Mouse (Mus musculus) midbrain, embryonic 14.5 days (tissue): Measurements from ENCODE around the gene Spon2. TPM values are rescaled to one million over a fixed set of nuclear protein-coding genes. Genes with fewer than 3 reads are reported as not detected.

Source experiments
- ATAC-seq: fragments of 200-750 bp; cut with Nextera tagmentation; 2 replicates; pipeline ENCODE4 v1.8.0; 2017; ENCODE audit warnings: moderate number of reproducible peaks, moderate library complexity; ENCODE audit not compliant: low FRiP score, low TSS enrichment
- DNase-seq: peaks from one replicate; pipeline ENCODE4 v3.0.0-alpha.2; 2015
- H3K27ac ChIP-seq: fragments of 300-500 bp; sonication (generic); replicated peaks from 2 replicates; pipeline ENCODE4 v1.5.1; 2014; ENCODE audit warnings: mild to moderate bottlenecking, low read depth, low read length, moderate library complexity
- H3K27me3 ChIP-seq: fragments of 300-500 bp; sonication (generic); 2 replicates; pipeline ENCODE4 v1.6.1; 2014; ENCODE audit warnings: low read length, control low read depth, mixed read lengths; ENCODE audit not compliant: control insufficient read depth, insufficient read depth
- H3K36me3 ChIP-seq: fragments of 300-500 bp; sonication (generic); 2 replicates; pipeline ENCODE4 v1.6.1; 2014; ENCODE audit warnings: low read length, control low read depth; ENCODE audit not compliant: control insufficient read depth, insufficient read depth
- H3K4me1 ChIP-seq: fragments of 300-500 bp; sonication (generic); 2 replicates; pipeline ENCODE4 v1.6.1; 2014; ENCODE audit warnings: mild to moderate bottlenecking, antibody characterized with exemption, low read length, control low read depth; ENCODE audit not compliant: control insufficient read depth, insufficient read depth
- H3K4me2 ChIP-seq: fragments of 300-500 bp; sonication (generic); 2 replicates; pipeline ENCODE4 v1.6.1; 2014; ENCODE audit warnings: mild to moderate bottlenecking, low read length, moderate library complexity
- H3K4me3 ChIP-seq: fragments of 300-500 bp; sonication (generic); replicated peaks from 2 replicates; pipeline ENCODE4 v1.5.1; 2014; ENCODE audit warnings: low read depth, low read length
- H3K9ac ChIP-seq: fragments of 300-500 bp; sonication (generic); replicated peaks from 2 replicates; pipeline ENCODE4 v1.6.1; 2014; ENCODE audit warnings: mild to moderate bottlenecking, low read length, moderate library complexity
- H3K9me3 ChIP-seq: fragments of 300-500 bp; sonication (generic); 2 replicates; pipeline ENCODE4 v1.6.1; 2016; ENCODE audit warnings: low read length, control low read depth, mixed read lengths; ENCODE audit not compliant: control insufficient read depth
- WGBS: fragments of 180-500 bp; shearing (Covaris S2); extraction: QIAGEN DNeasy Blood & Tissue Kit; methylation state at CpG from one replicate; pipeline ENCODE4 v1.1.7; 2014; 5-methylcytosine and 5-hydroxymethylcytosine counted together
- polyA plus RNA-seq: library from polyadenylated mRNA; unstranded; fragments of >200 nt; fragmentation: Nextera tagmentation; extraction: Ambion mirVana; gene quantifications from 2 replicates; pipeline ENCODE4 v1.2.1, GENCODE M21; 2014

The Spon2 gene
- polyA plus RNA-seq, 1 experiment from 2014 or later, result 1.6 TPM

DNA sequence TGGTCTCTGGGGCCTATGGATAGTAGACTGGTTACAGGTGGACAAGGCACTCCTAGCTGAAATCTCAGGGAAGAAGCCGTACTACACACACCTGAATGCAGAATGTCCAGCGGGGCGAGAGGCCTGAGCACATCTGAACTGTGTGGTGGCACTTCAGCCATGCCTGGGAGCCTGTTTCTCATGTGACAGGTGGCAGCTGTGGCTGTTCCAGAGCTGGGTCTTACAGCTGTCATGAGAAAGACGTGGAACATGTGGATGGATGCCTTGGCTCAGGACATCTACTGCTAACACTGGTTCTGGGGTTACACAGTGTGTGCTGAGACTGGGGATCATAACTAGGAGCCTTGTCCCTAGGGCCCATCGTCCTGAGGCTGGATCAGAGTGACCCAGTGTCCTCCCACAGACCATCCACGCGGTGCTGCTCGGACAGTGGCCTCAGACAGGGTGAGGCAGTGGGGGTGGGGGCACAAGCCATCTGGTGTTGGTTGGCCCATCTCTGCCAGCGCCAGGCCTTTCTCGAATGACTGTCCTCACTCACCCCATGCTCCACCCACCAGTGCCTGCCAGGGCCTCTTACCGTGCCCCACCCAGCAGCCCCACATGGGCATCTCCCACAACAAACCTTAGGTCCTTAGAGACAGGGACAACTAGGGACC is 19.5 kb upstream of the Spon2 start:
- 94% methylated on average over 11 of the region's 11 CpGs for WGBS
- Histone ChIP-seq H3K36me3 (peaks cover 7% of the 10 kb centered on the region; the same call in 1 of the 2 replicates), H3K27ac (no peak overlapping the region), H3K4me1 (no peaks in the 10 kb centered on the region), H3K4me2 (no peak overlapping the region), H3K4me3 (no peak overlapping the region), H3K9me3 (no peaks in the 10 kb centered on the region), H3K27me3 (no peaks in the 10 kb centered on the region), H3K9ac (no peak overlapping the region)
- ATAC-seq (no peak), DNase-seq (no peak)

DNA sequence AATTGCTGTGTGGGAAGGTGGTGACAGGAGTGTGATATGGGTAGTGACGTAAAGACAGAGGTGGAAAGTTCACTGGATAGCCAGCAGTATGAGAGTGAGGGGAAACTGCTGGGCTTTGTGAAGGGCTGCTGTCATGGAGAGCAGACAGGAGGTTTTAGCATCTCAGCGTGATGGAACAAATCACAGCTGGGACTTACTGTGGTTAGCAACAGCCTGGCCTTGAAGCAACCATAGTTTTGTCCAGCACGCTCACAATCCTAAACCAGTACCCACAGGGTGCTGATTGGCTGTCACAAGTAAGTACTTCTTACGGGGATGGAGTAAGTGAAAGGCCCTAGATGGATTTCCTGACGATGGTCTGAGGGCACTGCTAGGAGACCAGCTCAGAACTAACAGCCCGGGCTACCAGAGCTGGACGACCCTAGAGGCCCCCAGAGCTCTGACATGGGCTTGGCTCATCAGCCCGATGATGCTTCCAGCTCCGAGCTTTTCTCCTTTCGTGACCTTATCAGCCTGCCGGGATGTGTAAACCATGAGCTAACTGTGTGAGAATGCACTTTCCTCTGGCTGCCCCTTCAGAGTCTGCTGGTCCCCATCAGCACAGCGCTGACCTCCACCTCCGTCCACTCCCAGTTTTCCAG is 16.3 kb upstream of the Spon2 start:
- Histone ChIP-seq H3K27ac (no peak overlapping the region), H3K4me2 (no peak overlapping the region), H3K9ac (no peak overlapping the region), H3K27me3 (no peaks in the 10 kb centered on the region), H3K4me1 (no peaks in the 10 kb centered on the region), H3K36me3 (no peaks in the 10 kb centered on the region), H3K4me3 (no peak overlapping the region), H3K9me3 (no peaks in the 10 kb centered on the region)
- ATAC-seq (no peak), DNase-seq (no peak)
- 76% methylated on average over 13 of the region's 13 CpGs for WGBS

DNA sequence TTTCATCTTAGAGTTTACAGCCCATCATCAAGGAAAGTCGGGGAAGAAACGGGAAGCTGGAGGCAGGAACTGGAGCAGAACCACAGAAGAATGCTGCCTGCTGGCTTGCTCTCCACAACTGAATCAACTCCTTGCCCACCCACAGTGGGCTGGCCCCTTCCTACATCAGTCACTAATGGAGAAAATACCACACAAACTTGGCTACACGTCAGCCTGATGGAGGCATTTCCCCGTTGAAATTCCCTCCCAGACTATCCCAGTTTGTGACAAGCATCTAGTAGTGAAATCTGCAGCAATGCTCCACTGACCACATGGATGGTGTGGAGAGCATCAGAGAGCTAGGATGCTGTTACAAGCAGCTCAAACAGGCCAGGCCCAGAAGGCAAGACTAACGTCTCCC is 14.5 kb upstream of the Spon2 start:
- no peak for ATAC-seq
- no peak overlapping the region for H3K27ac ChIP-seq
- H3K27me3 ChIP-seq, result no peaks in the 10 kb centered on the region
- WGBS, result 75% methylated on average over 5 of the region's 5 CpGs
- no peak overlapping the region for H3K4me3 ChIP-seq
- DNase-seq, result no peak
- no peaks in the 10 kb centered on the region for H3K9me3 ChIP-seq
- no peaks in the 10 kb centered on the region for H3K4me1 ChIP-seq
- no peak overlapping the region for H3K4me2 ChIP-seq
- H3K36me3 ChIP-seq, result no peaks in the 10 kb centered on the region
- H3K9ac ChIP-seq, result no peak overlapping the region

DNA sequence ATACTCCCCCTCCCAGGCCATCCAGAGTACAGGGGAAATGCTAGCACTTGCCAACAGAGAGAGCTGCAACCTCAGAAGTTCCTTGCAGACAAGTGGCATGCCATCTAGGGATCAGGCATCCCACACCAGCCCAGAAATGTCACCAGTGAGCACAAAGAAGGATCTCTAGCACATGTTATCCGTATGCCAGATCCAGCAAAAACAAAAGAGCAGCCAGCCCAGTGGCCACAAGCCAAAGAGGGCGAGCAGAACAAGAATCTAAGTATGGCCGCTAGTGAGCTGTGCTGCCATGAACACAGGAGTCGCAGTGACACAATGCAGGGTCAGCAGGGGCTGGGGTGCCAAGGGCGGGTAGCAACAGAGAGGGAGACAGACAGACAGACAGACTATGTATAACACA is 12.0 kb upstream of the Spon2 start:
- 50% methylated on average over 5 of the region's 5 CpGs for WGBS
- no peak for ATAC-seq

DNA sequence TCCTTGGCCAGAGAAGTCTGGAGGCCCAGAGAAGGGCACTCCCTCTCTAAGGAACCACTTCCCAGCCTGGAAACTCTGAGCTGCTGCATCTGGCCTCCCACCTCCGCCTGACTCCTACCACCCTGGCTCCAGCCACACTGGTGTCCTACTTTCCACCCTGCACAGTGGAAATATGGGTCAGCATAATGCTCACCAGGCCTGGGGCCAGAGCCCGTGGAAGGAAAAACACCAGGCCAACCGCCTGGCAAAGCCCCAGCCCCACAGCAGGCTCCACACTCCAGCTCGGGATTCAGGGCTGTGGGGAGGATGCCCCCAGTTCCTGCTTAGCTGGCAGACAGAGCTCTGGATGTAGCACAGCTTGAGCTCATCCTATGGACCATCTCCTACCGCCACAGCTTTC is 10.2 kb upstream of the Spon2 start:
- no peak for DNase-seq
- Histone ChIP-seq H3K27ac (no peak overlapping the region), H3K9me3 (no peaks in the 10 kb centered on the region), H3K4me2 (no peak overlapping the region), H3K36me3 (no peaks in the 10 kb centered on the region), H3K9ac (no peak overlapping the region), H3K4me3 (no peak overlapping the region), H3K27me3 (no peaks in the 10 kb centered on the region), H3K4me1 (no peaks in the 10 kb centered on the region)
- 65% methylated on average over 5 of the region's 5 CpGs for WGBS
- ATAC-seq, result no peak

More for the DNA sequence above, 12.0 kb upstream of the Spon2 start:
- Histone ChIP-seq H3K4me3 (no peak overlapping the region), H3K27me3 (no peaks in the 10 kb centered on the region), H3K36me3 (no peaks in the 10 kb centered on the region), H3K9me3 (no peaks in the 10 kb centered on the region), H3K4me1 (no peaks in the 10 kb centered on the region), H3K27ac (no peak overlapping the region), H3K4me2 (no peak overlapping the region), H3K9ac (no peak overlapping the region)
- no peak for DNase-seq

DNA sequence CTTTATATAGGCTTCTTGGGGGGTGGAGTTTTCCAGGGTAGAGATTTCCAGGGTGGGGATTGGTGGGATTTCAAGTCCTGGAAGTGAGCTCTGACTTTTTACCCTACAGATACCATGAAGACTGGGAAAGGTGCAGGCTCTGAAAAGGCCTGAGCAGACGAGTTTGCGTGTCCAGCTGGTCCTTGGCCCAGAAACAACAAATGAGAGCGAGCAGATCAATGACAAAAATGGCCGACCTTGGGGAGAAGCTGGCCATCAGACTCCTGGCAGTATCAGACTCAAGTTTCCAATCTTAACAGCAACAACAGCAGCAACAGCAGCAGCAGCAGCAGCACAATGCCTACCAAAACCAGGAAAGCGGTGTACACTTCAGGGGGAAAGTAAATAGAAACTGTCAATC is 7.4 kb upstream of the Spon2 start:
- Histone ChIP-seq H3K27me3 (no peaks in the 10 kb centered on the region), H3K4me3 (no peak overlapping the region), H3K4me1 (no peaks in the 10 kb centered on the region), H3K36me3 (no peaks in the 10 kb centered on the region), H3K27ac (no peak overlapping the region), H3K9ac (no peak overlapping the region), H3K4me2 (no peak overlapping the region), H3K9me3 (no peaks in the 10 kb centered on the region)
- ATAC-seq (no peak), DNase-seq (no peak)
- WGBS, result 89% methylated on average over 5 of the region's 5 CpGs

DNA sequence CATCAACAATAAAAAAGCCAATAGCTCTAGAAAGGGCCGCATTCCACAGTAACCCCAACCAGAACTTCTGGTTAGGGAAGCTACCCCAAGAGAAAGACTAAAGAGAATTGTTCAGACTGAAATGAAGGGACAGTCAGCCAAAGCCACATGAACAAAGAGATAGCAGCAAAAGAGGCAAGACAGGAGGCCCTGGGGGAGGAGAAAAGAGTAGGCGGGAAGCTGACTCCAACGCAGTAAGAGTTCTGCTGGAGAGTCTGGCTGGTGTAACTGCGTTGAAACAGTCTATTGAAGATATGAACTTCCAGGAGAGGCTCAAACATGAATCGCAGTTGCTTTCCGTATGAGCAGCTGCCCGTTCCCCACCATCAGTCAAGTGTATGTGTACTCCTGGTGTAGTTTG is 6.2 kb upstream of the Spon2 start:
- H3K4me1 ChIP-seq, result no peaks in the 10 kb centered on the region
- DNase-seq (no peak), ATAC-seq (no peak)
- 85% methylated on average over 7 of the region's 7 CpGs for WGBS
- H3K36me3 ChIP-seq, result no peaks in the 10 kb centered on the region
- no peak overlapping the region for H3K4me2 ChIP-seq
- H3K27ac ChIP-seq, result no peak overlapping the region
- H3K9ac ChIP-seq, result no peak overlapping the region
- H3K4me3 ChIP-seq, result no peak overlapping the region
- no peaks in the 10 kb centered on the region for H3K27me3 ChIP-seq
- no peaks in the 10 kb centered on the region for H3K9me3 ChIP-seq

DNA sequence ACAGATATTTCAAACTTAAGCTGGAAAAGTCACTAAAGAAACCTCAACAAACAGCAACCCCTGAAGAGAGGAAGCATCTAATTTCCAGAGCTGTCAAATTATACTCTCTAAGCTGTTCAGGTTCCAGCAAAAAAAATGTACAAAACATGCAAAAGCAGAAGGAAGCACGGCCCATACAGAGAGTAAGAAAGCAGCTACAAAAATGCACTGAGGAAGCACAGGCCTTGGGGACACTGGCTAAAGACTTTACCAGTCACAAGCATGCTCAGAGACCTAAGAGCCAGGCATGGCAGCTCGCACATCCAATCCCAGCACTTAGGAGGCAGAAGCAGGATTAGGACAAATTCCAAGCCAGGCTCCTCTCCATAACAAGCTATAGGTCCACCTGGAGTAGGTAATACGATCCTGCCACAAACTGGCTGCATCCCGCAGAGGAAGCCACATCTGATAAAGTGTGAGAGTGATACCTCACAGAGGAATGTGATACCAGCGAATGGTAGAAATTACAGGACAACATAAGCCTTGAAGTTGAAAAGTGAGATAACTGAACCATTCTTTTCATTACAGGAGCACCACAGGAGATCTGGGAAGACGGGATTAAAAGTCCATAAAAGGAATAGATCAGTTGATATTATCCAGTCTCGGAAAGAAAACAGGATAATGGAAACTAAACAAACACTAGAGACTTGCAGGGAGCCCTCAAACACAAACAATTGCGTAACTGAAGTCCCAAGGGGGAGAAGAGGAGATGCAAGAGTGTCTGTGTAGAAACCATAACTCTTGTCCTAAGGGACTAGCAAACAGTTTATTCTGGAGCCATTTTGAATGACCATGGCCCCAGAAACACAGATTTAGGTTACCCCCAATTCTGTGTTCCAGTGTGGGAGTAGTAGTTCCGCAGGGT is 4.8 kb upstream of the Spon2 start:
- no peak overlapping the region for H3K9ac ChIP-seq
- H3K27ac ChIP-seq, result no peak overlapping the region
- H3K4me3 ChIP-seq, result no peak overlapping the region
- no peak overlapping the region for H3K4me2 ChIP-seq
- no peaks in the 10 kb centered on the region for H3K27me3 ChIP-seq
- H3K36me3 ChIP-seq, result no peaks in the 10 kb centered on the region
- H3K4me1 ChIP-seq, result no peaks in the 10 kb centered on the region
- WGBS, result 77% methylated on average over 9 of the region's 9 CpGs
- ATAC-seq, result no peak
- no peaks in the 10 kb centered on the region for H3K9me3 ChIP-seq
- DNase-seq, result no peak
